Mouse (Mus musculus): ENCODE measurements around the gene Gm13691. TPM values are rescaled to one million over a fixed set of nuclear protein-coding genes. Genes with fewer than 3 reads are reported as not detected.
"Not testable (repeated sequence)": the region's sequence is repeated elsewhere in the genome, so short reads cannot be mapped to it uniquely, and the experiment has no call there.

Gm13691 gene
- polyA plus RNA-seq, 1 experiment = 0.06 TPM

DNA sequence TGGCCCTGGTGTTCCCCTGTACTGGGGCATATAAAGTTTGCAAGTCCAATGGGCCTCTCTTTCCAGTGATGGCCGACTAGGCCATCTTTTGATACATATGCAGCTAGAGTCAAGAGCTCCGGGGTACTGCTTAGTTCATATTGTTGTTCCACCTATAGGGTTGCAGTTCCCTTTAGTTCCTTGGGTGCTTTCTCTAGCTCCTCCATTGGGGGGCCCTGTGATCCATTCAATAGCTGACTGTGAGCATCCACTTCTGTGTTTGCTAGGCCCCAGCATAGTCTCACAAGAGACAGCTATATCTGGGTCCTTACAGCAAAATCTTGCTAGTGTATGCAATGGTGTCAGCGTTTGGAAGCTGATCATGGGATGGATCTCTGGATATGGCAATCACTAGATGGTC lies 4.2 kb downstream of the Gm13691 start:
- H3K4me1 ChIP-seq (ENCODE audit: control insufficient read depth, insufficient read depth, low read length); H3K27ac ChIP-seq (ENCODE audit: control insufficient read depth, insufficient read depth, low read depth, low read length); H3K27me3 ChIP-seq (ENCODE audit: control insufficient read depth, insufficient read depth, low read length); H3K36me3 ChIP-seq (ENCODE audit: control insufficient read depth, insufficient read depth, low read length); H3K4me3 ChIP-seq (ENCODE audit: control insufficient read depth, low read depth, low read length): not testable (repeated sequence)

DNA sequence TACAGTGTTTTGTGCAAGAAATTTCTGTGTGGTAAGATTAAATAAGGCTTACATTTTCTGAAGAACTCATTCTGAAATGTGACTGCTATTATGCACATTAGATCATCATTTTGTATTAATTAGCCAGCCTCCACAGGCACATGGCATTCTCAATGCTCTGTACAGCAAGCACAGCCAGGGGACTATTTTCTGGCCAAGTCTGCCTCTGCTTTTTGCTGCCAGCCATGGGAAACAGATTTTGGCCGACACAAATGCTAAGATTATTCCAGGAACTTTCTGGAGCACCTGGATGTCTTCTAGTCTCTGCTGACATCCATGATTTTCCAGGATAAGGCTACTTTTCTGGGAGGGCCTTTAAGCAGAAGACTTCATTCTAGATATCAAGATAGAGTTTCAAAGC lies 18.6 kb downstream of the Gm13691 start:
- H3K27ac ChIP-seq (ENCODE audit: control insufficient read depth, insufficient read depth, low read depth, low read length) = no peak overlapping the region
- TF ChIP-seq CTCF (IDR thresholded peaks at IDR 0.05; ENCODE audit: control insufficient read depth, insufficient read depth, insufficient replicate concordance, low read depth, low read length) = no peak
- no peak for TF ChIP-seq POLR2A (IDR thresholded peaks at IDR 0.05; ENCODE audit: control insufficient read depth, low read depth, low read length)
- H3K4me1 ChIP-seq (ENCODE audit: control insufficient read depth, insufficient read depth, low read length) = no peaks in the 10 kb centered on the region
- H3K36me3 ChIP-seq (ENCODE audit: control insufficient read depth, insufficient read depth, low read length) = no peaks in the 10 kb centered on the region
- H3K4me3 ChIP-seq (ENCODE audit: control insufficient read depth, low read depth, low read length) = no peak overlapping the region
- no peaks in the 10 kb centered on the region for H3K27me3 ChIP-seq (ENCODE audit: control insufficient read depth, insufficient read depth, low read length)

DNA sequence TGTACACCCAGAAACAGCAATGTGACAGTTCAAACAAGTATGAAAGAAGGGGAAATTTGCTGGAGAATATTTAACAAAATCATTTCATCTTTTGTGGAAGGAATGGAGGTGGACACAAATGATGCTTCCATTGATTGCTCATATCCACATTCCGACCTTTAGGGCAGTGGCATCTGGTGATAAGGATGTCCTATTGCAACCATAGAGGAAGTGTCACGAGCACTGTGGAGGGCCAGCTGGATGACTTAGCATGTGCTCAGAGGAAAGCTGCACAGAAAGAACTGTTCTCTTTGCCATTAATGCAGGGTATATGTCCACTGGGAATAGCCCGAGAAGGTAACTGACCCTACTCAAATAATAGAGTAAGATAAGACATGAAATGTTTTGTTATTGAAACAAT lies 19.5 kb downstream of the Gm13691 start:
- Histone ChIP-seq H3K27ac (ENCODE audit: control insufficient read depth, insufficient read depth, low read depth, low read length) (no peak overlapping the region), H3K36me3 (ENCODE audit: control insufficient read depth, insufficient read depth, low read length) (no peaks in the 10 kb centered on the region), H3K4me3 (ENCODE audit: control insufficient read depth, low read depth, low read length) (no peak overlapping the region), H3K4me1 (ENCODE audit: control insufficient read depth, insufficient read depth, low read length) (no peaks in the 10 kb centered on the region), H3K27me3 (ENCODE audit: control insufficient read depth, insufficient read depth, low read length) (no peaks in the 10 kb centered on the region)
- TF ChIP-seq CTCF (IDR thresholded peaks at IDR 0.05; ENCODE audit: control insufficient read depth, insufficient read depth, insufficient replicate concordance, low read depth, low read length) (no peak), POLR2A (IDR thresholded peaks at IDR 0.05; ENCODE audit: control insufficient read depth, low read depth, low read length) (no peak)

DNA sequence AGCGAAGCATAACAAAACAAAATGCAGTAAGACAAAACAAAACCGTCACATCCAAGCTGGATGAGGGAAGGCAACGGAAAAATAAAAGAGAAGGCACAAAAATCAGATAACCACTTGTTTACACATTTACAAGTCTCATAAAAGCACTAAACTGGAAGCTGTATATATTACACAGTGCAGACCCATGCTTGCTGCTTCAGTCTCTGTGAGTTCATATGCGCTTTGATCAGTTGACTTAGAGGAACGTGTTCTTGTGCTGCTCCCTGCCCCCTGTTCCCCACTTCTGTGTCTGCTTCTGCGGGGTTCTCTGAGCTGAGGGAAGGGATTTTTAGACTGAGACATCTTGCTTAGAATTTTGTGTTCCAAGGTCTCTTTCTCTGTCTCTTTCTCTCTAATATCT lies 24.2 kb downstream of the Gm13691 start:
- TF ChIP-seq CTCF (IDR thresholded peaks at IDR 0.05; ENCODE audit: control insufficient read depth, insufficient read depth, insufficient replicate concordance, low read depth, low read length) (no peak), POLR2A (IDR thresholded peaks at IDR 0.05; ENCODE audit: control insufficient read depth, low read depth, low read length) (no peak)
- no peak overlapping the region for H3K27ac ChIP-seq (ENCODE audit: control insufficient read depth, insufficient read depth, low read depth, low read length)

DNA sequence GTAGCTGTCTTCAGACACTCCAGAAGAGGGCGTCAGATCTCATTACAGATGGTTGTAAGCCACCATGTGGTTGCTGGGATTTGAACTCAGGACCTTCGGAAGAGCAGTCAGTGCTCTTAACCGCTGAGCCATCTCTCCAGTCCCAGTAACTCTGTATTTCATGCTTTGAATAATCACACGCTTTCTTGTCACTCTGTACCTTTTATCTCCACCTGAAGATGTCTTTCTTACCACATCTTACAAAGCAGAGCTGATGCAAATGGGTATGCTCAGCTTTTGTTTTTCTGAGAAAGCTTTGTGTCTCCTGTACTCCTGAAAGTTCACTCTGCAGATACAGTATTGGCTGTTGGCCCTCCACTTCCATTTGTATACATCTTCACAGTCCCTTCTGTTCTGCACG lies 25.9 kb downstream of the Gm13691 start:
- H3K27ac ChIP-seq (ENCODE audit: control insufficient read depth, insufficient read depth, low read depth, low read length); H3K36me3 ChIP-seq (ENCODE audit: control insufficient read depth, insufficient read depth, low read length); H3K4me1 ChIP-seq (ENCODE audit: control insufficient read depth, insufficient read depth, low read length); H3K27me3 ChIP-seq (ENCODE audit: control insufficient read depth, insufficient read depth, low read length); H3K4me3 ChIP-seq (ENCODE audit: control insufficient read depth, low read depth, low read length): not testable (repeated sequence)

More for the DNA sequence above, 24.2 kb downstream of the Gm13691 start:
- Histone ChIP-seq H3K4me3 (ENCODE audit: control insufficient read depth, low read depth, low read length) (no peak overlapping the region), H3K4me1 (ENCODE audit: control insufficient read depth, insufficient read depth, low read length) (no peaks in the 10 kb centered on the region), H3K36me3 (ENCODE audit: control insufficient read depth, insufficient read depth, low read length) (no peaks in the 10 kb centered on the region), H3K27me3 (ENCODE audit: control insufficient read depth, insufficient read depth, low read length) (no peaks in the 10 kb centered on the region)

DNA sequence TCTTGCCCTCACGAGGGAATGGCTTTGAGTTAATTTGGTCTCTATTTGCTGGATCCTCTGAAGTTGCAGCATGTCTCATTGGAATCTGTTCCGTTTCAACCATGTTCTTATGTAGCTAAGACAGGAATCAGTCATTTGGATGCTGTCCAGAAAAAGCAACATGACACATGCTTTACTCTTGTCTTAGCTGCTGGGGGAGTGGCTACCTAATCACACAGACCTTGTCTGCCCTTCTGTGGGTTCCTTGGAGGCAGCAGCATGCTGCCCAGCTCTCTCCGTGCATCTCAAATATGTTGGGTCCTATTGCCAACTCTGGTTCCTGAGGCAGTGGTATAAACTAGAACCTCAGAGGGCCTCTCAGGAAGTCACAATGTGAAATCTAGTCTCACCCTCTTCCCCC lies 28.0 kb downstream of the Gm13691 start:
- Histone ChIP-seq H3K27me3 (ENCODE audit: control insufficient read depth, insufficient read depth, low read length) (no peaks in the 10 kb centered on the region), H3K27ac (ENCODE audit: control insufficient read depth, insufficient read depth, low read depth, low read length) (no peak overlapping the region), H3K4me3 (ENCODE audit: control insufficient read depth, low read depth, low read length) (no peak overlapping the region), H3K4me1 (ENCODE audit: control insufficient read depth, insufficient read depth, low read length) (no peaks in the 10 kb centered on the region), H3K36me3 (ENCODE audit: control insufficient read depth, insufficient read depth, low read length) (no peaks in the 10 kb centered on the region)
- TF ChIP-seq POLR2A (IDR thresholded peaks at IDR 0.05; ENCODE audit: control insufficient read depth, low read depth, low read length) (no peak), CTCF (IDR thresholded peaks at IDR 0.05; ENCODE audit: control insufficient read depth, insufficient read depth, insufficient replicate concordance, low read depth, low read length) (no peak)

DNA sequence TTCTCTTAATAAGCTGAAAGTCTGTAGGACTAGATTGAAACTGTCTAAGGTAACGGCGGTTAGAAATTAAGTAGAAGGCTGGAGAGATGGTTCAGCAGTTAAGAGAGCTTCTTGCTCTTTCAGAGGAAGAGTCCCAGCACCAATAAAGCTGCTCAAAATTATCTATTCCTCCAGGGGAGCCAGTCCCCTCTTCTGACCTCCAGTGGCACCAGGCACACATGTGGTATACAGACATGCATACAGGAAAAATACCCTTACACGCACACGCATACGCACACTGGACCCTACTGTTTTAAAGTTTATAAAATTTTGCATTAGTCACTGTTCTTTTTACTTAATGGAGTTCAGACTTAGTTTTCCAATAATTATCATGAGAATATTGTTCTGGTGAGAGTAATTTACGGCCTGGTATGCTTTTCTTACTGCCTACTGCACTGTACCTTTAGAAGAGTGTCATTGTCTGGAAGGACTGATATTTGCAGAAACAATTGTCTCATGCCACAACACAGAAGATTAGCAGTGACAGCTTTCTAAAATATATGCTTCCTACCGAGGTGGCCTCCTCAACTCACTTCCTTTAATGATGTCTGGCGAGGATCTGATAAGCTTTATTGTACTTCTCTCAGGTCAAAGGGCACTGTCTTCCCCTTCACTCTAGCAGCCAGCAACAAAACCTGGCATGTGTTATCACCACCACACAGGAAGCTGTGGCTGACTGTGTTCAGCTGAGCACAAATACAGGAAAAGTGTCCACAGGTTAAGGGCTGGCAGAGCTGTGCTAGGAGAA lies 29.4 kb downstream of the Gm13691 start:
- Histone ChIP-seq H3K27ac (ENCODE audit: control insufficient read depth, insufficient read depth, low read depth, low read length) (no peak overlapping the region), H3K4me3 (ENCODE audit: control insufficient read depth, low read depth, low read length) (no peak overlapping the region), H3K4me1 (ENCODE audit: control insufficient read depth, insufficient read depth, low read length) (no peaks in the 10 kb centered on the region), H3K36me3 (ENCODE audit: control insufficient read depth, insufficient read depth, low read length) (no peaks in the 10 kb centered on the region), H3K27me3 (ENCODE audit: control insufficient read depth, insufficient read depth, low read length) (no peaks in the 10 kb centered on the region)
- TF ChIP-seq CTCF (IDR thresholded peaks at IDR 0.05; ENCODE audit: control insufficient read depth, insufficient read depth, insufficient replicate concordance, low read depth, low read length) (no peak), POLR2A (IDR thresholded peaks at IDR 0.05; ENCODE audit: control insufficient read depth, low read depth, low read length) (no peak)

DNA sequence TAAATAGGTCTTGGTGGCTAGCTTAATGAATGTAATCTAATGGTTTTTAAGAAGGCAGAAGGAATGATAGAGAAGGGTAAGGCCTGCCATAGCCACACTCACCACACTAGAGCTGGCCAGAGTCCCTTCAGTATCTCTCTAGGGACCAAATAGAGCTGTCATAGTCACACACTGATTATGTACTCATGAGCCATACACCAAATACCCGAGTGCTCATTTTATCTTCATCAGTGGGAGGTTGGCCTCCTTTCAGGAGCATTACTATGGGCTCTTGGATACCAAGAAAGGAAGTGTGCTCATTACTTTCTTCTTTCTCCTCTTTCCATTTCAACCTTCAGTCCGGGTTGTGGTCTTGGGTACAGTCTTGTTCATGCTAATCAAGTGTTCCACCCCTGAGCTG lies 31.6 kb downstream of the Gm13691 start:
- Histone ChIP-seq H3K4me1 (ENCODE audit: control insufficient read depth, insufficient read depth, low read length) (no peaks in the 10 kb centered on the region), H3K27ac (ENCODE audit: control insufficient read depth, insufficient read depth, low read depth, low read length) (no peak overlapping the region), H3K36me3 (ENCODE audit: control insufficient read depth, insufficient read depth, low read length) (no peaks in the 10 kb centered on the region), H3K27me3 (ENCODE audit: control insufficient read depth, insufficient read depth, low read length) (no peaks in the 10 kb centered on the region), H3K4me3 (ENCODE audit: control insufficient read depth, low read depth, low read length) (no peak overlapping the region)
- TF ChIP-seq CTCF (IDR thresholded peaks at IDR 0.05; ENCODE audit: control insufficient read depth, insufficient read depth, insufficient replicate concordance, low read depth, low read length) (no peak), POLR2A (IDR thresholded peaks at IDR 0.05; ENCODE audit: control insufficient read depth, low read depth, low read length) (no peak)
